Mouse (Mus musculus) kidney, adult 18-20 months (tissue): ENCODE measurements around the gene 2310009B15Rik.
A peak's percentile ranks its signal among the peaks of the same experiment; 100 is the strongest.

Experiments used
- DNase-seq: peaks from one replicate; pipeline ENCODE4 v3.0.0; 2021

2310009B15Rik gene

GRCm38 (mm10) chr1:138841306-138842095 lies 15.2 kb downstream of the 2310009B15Rik start:
- peak; percentile 69 for DNase-seq

- no peak for DNase-seq
These were observed 16.0 kb downstream of the 2310009B15Rik start for GRCm38 (mm10) chr1:138840440-138841305.

- no peak for DNase-seq
These were observed 16.7 kb downstream of the 2310009B15Rik start for GRCm38 (mm10) chr1:138839809-138840430.

GRCm38 (mm10) chr1:138839291-138839690 lies 17.4 kb downstream of the 2310009B15Rik start:
- DNase-seq: no peak

GRCm38 (mm10) chr1:138837786-138838743 lies 18.6 kb downstream of the 2310009B15Rik start:
- no peak for DNase-seq

- no peak for DNase-seq
These were observed 21.2 kb downstream of the 2310009B15Rik start for GRCm38 (mm10) chr1:138835355-138835900.

GRCm38 (mm10) chr1:138831309-138831708 lies 25.3 kb downstream of the 2310009B15Rik start:
- no peak for DNase-seq

GRCm38 (mm10) chr1:138826841-138827240 lies 29.8 kb downstream of the 2310009B15Rik start:
- DNase-seq: no peak

- DNase-seq: no peak
These were observed 33.7 kb downstream of the 2310009B15Rik start for GRCm38 (mm10) chr1:138822985-138823322.

- no peak for DNase-seq
These were observed 34.2 kb downstream of the 2310009B15Rik start for GRCm38 (mm10) chr1:138822255-138822984.
